Mouse (Mus musculus): ENCODE results near the gene Clec16a.

- TF ChIP-seq CTCF (IDR thresholded peaks at IDR 0.05; ENCODE audit: borderline replicate concordance, insufficient read depth, low read length) (no peak), POLR2A (IDR thresholded peaks at IDR 0.05; ENCODE audit: low read depth, low read length) (no peak)
Observed at GRCm38 (mm10) chr16:10567153-10567552, 22.0 kb downstream of the Clec16a start.
